Mouse (Mus musculus) urinary bladder, postnatal 4 days (tissue): ENCODE measurements at regions not wholly inside any gene's neighbourhood (a gene's known extent, or its start where the extent isn't known, plus 50 kb on each side); places are given as distances from the start of the nearest gene placed in this dataset.

ENCODE experiments used
- DNase-seq, 2 experiments: peaks; one replicate each; pipeline ENCODE4 v3.0.0; 2021 to 2022; ENCODE audit warnings: low spot score in 2 of 2

- no peak for DNase-seq
These were observed 60.3 kb upstream of the Wnt4 start for GRCm38 (mm10) chr4:137216908-137217497.

- no peak for DNase-seq
These were observed 62.7 kb upstream of the Wnt4 start for GRCm38 (mm10) chr4:137214573-137214972.

GRCm38 (mm10) chr4:137212846-137213245, 64.4 kb upstream of the Wnt4 start:
- DNase-seq = no peak

- DNase-seq = no peak
These were observed 65.2 kb upstream of the Wnt4 start for GRCm38 (mm10) chr4:137212106-137212505.

DNA sequence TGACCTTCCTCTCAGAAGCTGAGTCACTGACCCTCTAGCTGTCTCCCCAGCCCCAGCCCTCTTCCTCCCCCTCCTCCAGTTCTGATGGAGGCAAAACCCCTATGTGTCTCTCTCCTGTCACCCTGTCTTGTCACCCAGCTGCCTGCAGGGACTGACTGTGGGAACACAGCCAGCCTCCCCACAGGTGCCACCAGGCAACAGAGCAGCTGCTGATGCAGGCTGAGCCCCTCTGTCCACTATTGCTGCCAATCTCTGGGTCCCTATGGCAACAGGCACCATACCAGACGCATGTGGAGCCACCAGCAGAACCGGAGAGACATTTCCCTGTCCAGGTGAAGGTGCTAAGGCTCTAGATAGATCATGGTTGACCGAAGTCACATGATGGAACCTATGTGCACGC, 66.0 kb upstream of the Wnt4 start:
- no peak for DNase-seq

- DNase-seq = no peak
These were observed 66.8 kb upstream of the Wnt4 start for GRCm38 (mm10) chr4:137210525-137210924.

GRCm38 (mm10) chr4:137200968-137201367, 76.3 kb upstream of the Wnt4 start:
- peak in 1 of 2 experiments; percentile 56 for DNase-seq

DNA sequence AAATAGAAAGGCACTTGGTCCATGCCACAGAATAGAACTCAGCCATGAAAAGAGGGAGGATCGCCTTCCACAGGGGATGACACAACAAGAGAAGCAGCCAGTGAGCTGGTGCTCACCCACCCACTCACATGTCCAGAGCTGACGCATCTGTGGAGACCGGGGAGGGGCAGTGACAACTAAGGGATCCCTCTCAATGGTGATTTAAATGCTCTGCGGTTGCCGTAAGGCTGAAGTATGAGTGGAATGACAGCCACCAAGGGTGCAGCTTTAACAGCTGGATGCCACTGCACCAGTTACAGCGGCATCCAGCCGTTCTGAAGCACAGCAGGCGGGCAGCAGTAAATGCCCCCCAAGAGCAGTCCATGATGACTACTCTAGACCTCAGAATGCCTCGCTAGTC, 76.9 kb upstream of the Wnt4 start:
- DNase-seq = no peak

DNA sequence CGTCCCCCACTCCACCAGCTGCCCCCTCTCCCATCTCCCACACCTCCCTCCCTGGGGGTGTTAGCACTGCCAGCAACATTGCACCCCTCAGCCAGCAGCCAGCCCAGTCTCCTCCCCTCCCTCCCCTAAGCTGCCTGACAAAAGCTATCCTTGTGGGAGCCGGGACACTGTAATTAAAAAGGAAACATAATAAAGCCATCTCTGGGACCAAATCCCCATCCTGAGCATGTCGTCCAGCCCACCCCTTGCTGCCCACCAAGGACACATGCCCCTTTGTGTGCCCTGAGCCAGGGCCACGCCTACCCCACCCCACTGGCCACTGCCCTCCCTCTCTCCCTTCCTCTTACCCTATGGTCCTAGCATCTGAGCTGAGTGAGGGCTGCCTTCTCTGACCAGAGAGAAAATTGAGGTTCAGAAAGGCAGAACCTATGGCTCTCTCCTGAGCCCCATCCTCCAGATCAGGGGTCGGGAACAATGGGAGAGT, 80.8 kb upstream of the Wnt4 start:
- no peak for DNase-seq

- DNase-seq = no peak
These were observed 83.2 kb upstream of the Wnt4 start for GRCm38 (mm10) chr4:137194106-137194505.

GRCm38 (mm10) chr4:137190625-137191024, 86.7 kb upstream of the Wnt4 start:
- no peak for DNase-seq

DNA sequence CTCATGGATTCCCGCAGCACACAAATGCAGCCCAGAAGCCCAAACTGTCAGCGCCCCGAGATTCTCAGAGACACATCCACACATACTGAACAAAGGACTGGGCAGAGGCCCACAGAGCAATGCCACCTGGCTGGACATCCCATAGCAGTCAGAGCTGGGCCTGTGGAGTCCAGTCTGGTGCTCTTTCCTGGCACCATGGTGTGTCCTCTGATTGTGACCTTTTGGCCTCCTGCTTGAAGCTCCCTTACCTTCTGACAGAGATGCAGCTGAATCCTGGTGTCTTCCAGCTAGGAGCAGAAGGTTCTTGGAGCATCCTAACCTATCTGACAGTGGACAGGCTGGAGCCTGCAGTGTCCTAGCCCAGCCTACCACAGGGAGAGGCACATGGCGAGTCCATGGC, 87.5 kb upstream of the Wnt4 start:
- DNase-seq = no peak

GRCm38 (mm10) chr4:137189058-137189457, 88.2 kb upstream of the Wnt4 start:
- no peak for DNase-seq

GRCm38 (mm10) chr4:137187592-137187991, 89.7 kb upstream of the Wnt4 start:
- DNase-seq = no peak

DNA sequence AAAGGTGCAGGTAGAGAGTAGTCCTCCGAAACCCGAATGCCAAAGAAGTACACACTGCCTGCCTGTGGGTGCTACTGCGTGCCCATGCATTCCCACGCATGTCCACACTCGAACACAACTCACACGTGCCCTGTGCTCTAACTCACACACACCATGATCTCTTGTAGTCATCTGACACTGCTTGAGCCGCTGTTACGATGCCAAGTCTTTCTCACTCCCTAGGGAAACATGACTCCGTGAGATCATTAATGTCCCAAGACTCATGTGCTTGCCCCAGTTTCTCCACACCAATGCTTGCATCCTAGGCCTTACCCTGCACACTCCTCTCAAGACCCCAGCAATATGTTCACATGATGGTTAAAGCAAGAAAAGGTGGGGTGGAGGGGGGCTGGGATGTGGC, 90.2 kb upstream of the Wnt4 start:
- no peak for DNase-seq

- no peak for DNase-seq
These were observed 92.3 kb upstream of the Wnt4 start for GRCm38 (mm10) chr4:137185001-137185400.

GRCm38 (mm10) chr4:137183181-137183850, 94.0 kb upstream of the Wnt4 start:
- DNase-seq = no peak

GRCm38 (mm10) chr4:137182547-137182946, 94.7 kb upstream of the Wnt4 start:
- no peak for DNase-seq

- no peak for DNase-seq
These were observed 96.0 kb upstream of the Wnt4 start for GRCm38 (mm10) chr4:137181252-137181651.

- DNase-seq = no peak
These were observed 97.2 kb upstream of the Wnt4 start for GRCm38 (mm10) chr4:137180083-137180482.

DNA sequence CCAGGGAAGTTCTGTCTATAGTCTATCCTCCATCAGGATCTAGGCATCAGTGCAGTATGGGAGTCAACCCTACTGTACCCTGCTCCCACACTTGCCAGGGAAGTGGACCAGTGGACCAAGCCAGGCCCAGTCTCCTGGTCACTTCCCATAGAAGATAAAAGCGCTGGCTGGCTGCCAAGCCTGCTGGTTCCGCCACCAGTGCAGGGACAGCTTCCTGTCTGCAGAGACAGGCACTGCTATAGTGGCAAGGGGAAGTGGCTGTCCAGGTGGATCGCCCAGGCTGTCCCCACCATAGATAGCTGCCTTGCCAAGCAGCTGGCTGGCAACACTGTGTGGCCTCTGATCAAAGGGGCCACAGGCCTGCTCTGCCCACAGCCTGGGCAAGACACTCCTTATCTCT, 98.5 kb upstream of the Wnt4 start:
- no peak for DNase-seq

DNA sequence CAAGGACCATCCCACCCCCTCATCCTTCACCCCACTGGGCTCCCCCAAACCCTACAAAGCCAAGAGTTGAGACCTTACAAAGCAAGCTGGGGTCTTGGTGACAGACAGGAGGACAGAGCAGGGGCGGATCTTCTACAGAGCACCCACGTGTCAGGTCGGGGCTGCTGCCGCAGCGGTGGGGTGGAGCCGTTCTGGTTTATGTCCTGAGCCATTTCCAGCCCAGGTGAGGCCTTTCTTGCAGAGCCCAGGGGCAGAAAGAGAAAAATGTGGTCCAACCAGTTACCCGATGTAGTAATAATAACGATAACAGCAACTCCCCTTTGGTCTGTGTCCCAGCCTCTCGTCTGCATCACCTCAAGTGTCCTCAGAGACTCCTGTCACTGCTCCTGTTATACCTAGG, 112.4 kb upstream of the Wnt4 start:
- peak in 1 of 2 experiments; percentile 32 for DNase-seq

DNA sequence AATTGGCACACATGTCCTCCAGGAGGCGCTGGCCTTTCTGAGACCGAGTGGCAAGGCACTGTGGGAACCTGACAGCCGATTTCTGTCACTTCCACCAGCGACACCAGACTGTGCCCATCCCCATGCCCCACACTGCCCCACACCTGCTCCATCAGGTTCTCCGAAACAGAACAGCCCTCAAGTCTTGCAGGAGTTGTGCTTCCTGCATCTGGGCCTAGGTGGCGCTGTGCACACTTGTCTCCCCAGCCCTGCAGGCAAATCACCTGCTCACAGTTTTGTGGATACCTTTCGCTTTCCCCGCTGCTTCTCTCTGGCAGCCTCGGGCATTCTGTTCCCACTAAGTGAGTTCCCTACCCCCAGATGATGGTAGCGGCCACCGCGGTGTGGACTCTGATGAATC, 112.9 kb upstream of the Wnt4 start:
- DNase-seq = peak; percentile 75 to 88

DNA sequence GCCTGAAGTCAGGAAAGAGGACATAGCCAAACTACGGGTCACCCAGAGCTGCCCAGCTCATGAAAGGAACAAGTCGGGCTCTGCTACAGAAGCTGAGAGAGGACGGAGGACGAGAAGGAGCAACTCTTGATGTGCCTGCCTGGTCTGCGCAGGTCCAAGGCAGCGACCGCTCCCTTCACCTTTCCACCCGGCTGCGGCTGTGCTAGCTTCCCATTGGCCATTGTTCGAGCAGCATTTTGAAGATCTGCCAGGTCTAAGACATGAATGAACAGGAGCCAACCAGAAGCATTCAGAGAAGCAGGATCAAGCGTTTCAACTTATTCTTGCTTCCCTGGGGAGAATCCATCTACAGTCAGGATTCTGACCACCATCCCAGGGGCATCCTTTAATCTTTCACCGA, 113.3 kb upstream of the Wnt4 start:
- no peak for DNase-seq
